Mouse (Mus musculus): ENCODE measurements around the gene Acap1. TPM values are rescaled to one million over a fixed set of nuclear protein-coding genes. Genes with fewer than 3 reads are reported as not detected.
A peak's percentile ranks its signal among the peaks of the same experiment; 100 is the strongest.
"Not testable (repeated sequence)": the region's sequence is repeated elsewhere in the genome, so short reads cannot be mapped to it uniquely, and the experiment has no call there.

Acap1 gene
- polyA plus RNA-seq, 1 experiment from 2014 or later, result 8.1 TPM

- peaks cover 85% of the 10 kb centered on the region for H3K4me1 ChIP-seq
- ATAC-seq, result peak; percentile 72
- no peaks in the 10 kb centered on the region for H3K9me3 ChIP-seq (replicated peaks)
- H3K27ac ChIP-seq, result peak overlapping the region; percentile 87
- 28% methylated on average over 6 of the region's 6 CpGs for WGBS (ENCODE audit: insufficient replicate concordance)
- H3K9ac ChIP-seq, result peak overlapping the region; percentile 73
- no peaks in the 10 kb centered on the region for H3K27me3 ChIP-seq (replicated peaks)
- peak overlapping the region; percentile 65; the same call in 1 of the 2 replicates for H3K4me3 ChIP-seq
- H3K4me2 ChIP-seq, result peak overlapping the region; percentile 96
- no peaks in the 10 kb centered on the region for H3K36me3 ChIP-seq
These were observed 16.4 kb downstream of the Acap1 start for GRCm38 (mm10) chr11:69878952-69879351.

DNA sequence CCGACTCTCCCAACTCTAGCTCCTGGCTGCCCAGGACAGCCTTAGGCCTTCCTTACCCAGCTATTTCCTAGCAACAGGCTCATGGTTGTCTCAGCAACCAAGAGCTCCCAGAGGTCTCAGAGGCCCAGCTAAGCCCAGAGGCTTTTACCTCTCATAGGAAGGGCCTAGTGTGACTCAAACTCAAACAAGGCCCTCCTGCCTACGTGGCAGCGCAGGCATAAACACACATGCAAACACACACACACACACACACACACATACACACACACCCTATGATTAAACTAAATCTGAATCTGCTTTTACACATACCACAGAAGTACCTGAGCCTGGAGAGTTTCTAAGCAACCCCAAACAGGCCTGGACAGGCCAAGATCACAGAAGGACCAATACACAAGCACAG is 16.9 kb downstream of the Acap1 start:
- Histone ChIP-seq H3K27me3 (replicated peaks) (no peaks in the 10 kb centered on the region), H3K9ac (no peak overlapping the region), H3K27ac (peak overlapping the region; percentile 87), H3K4me2 (peak overlapping the region; percentile 96), H3K9me3 (replicated peaks) (no peaks in the 10 kb centered on the region), H3K4me1 (peaks cover 80% of the 10 kb centered on the region), H3K4me3 (no peak overlapping the region), H3K36me3 (no peaks in the 10 kb centered on the region)
- ATAC-seq, result no peak
- WGBS (ENCODE audit: insufficient replicate concordance), result 82% methylated on average over 3 of the region's 3 CpGs

- Histone ChIP-seq H3K4me1 (peaks cover 79% of the 10 kb centered on the region), H3K27me3 (replicated peaks) (no peaks in the 10 kb centered on the region), H3K9me3 (replicated peaks) (no peaks in the 10 kb centered on the region), H3K36me3 (no peaks in the 10 kb centered on the region), H3K9ac (no peak within 1 kb of the TSS), H3K4me3 (0 out of 2 replicates have a peak within 1 kb of the TSS, but pooled peaks have one; percentile 10), H3K4me2 (peak within 1 kb of the TSS; percentile 96), H3K27ac (peak within 1 kb of the TSS; percentile 87)
- WGBS (ENCODE audit: insufficient replicate concordance), result 82% methylated on average over 11 of the region's 11 CpGs
- no peak for ATAC-seq
These were observed 17.5 kb downstream of the Acap1 start, which contains the start of gene Tmem95 for GRCm38 (mm10) chr11:69877878-69878277. Gene Tmem95, minus strand, starts transcription at chr11:69878018.

GRCm38 (mm10) chr11:69876867-69877266 is 18.5 kb downstream of the Acap1 start:
- WGBS (ENCODE audit: insufficient replicate concordance), result 4% methylated on average over 12 of the region's 12 CpGs
- Histone ChIP-seq H3K9me3 (replicated peaks) (no peaks in the 10 kb centered on the region), H3K27me3 (replicated peaks) (no peaks in the 10 kb centered on the region), H3K4me2 (peak overlapping the region; percentile 48), H3K4me3 (0 out of 2 replicates have a peak overlapping the region, but pooled peaks have one; percentile 10), H3K4me1 (peaks cover 74% of the 10 kb centered on the region), H3K9ac (no peak overlapping the region), H3K27ac (peak overlapping the region; percentile 47; the same call in 1 of the 2 replicates), H3K36me3 (no peaks in the 10 kb centered on the region)
- ATAC-seq, result peak; percentile 23

DNA sequence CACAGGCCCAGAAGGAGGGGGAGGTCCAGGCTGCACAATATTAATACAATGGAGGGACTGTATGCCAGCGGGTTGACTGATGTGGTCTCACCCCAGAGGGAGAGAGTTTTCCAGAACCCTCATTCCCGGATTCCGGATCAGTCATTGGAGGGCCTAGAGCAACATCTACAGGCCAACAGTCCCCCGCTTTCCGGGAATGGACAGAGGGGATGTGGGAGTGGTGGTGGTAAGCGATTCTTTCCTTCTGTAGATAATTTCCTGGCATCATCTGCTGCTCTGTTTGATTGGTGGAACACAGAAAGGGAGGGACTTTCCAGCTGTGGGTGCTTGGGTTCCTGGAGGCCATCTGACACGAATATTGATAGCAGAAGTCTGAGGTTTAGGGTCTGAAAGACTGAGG is 19.2 kb downstream of the Acap1 start:
- Histone ChIP-seq H3K4me2 (peak overlapping the region; percentile 19; the same call in 1 of the 2 replicates), H3K4me1 (peaks cover 67% of the 10 kb centered on the region), H3K9me3 (replicated peaks) (no peaks in the 10 kb centered on the region), H3K27me3 (replicated peaks) (no peaks in the 10 kb centered on the region), H3K36me3 (no peaks in the 10 kb centered on the region), H3K9ac (no peak overlapping the region), H3K27ac (peak overlapping the region; percentile 47), H3K4me3 (no peak overlapping the region)
- WGBS (ENCODE audit: insufficient replicate concordance), result 31% methylated on average over 7 of the region's 7 CpGs
- no peak for ATAC-seq

GRCm38 (mm10) chr11:69872451-69872850 is 22.9 kb downstream of the Acap1 start:
- Histone ChIP-seq H3K36me3 (no peaks in the 10 kb centered on the region), H3K4me3 (no peak overlapping the region), H3K9me3 (replicated peaks) (no peaks in the 10 kb centered on the region), H3K9ac (no peak overlapping the region), H3K4me1 (peaks cover 48% of the 10 kb centered on the region), H3K27me3 (replicated peaks) (no peaks in the 10 kb centered on the region), H3K4me2 (no peak overlapping the region), H3K27ac (no peak overlapping the region)
- whole genome bisulfite sequencing (ENCODE audit: insufficient replicate concordance), result 81% methylated on average over 4 of the region's 4 CpGs
- no peak for ATAC-seq

- H3K4me1 ChIP-seq, result peaks cover 48% of the 10 kb centered on the region
- H3K4me2 ChIP-seq, result no peak overlapping the region
- no peaks in the 10 kb centered on the region for H3K9me3 ChIP-seq (replicated peaks)
- no peaks in the 10 kb centered on the region for H3K27me3 ChIP-seq (replicated peaks)
- no peak overlapping the region for H3K4me3 ChIP-seq
- no peaks in the 10 kb centered on the region for H3K36me3 ChIP-seq
- no peak for ATAC-seq
- 79% methylated on average over 7 of the region's 7 CpGs for WGBS (ENCODE audit: insufficient replicate concordance)
- no peak overlapping the region for H3K27ac ChIP-seq
- H3K9ac ChIP-seq, result no peak overlapping the region
These were observed 23.5 kb downstream of the Acap1 start for GRCm38 (mm10) chr11:69871822-69872221.

- 0 out of 2 replicates have a peak, but pooled peaks have one; percentile 6 for ATAC-seq
These were observed 24.9 kb downstream of the Acap1 start for GRCm38 (mm10) chr11:69870289-69871069.

DNA sequence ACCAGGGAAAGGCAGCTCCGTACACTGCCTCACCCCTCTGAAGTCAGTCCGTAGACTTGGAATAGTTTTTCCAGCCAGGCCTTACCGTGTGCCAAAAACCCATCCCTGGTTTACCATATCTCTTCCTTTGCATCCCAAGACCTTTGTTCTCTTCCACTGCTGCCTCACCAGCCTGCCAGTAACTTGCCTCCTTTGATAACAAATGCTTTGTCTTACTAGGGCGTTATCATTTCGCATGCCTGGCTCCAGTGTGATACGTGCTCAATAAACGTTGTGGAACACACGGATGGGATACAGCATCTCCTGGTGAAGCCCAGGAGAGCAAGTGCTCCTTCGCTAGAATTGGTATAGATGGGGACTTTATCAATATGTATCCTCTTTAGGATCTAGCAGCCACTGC is 28.0 kb downstream of the Acap1 start:
- no peaks in the 10 kb centered on the region for H3K9me3 ChIP-seq (replicated peaks)
- peak overlapping the region; percentile 19 for H3K4me2 ChIP-seq
- 34% methylated on average over 9 of the region's 9 CpGs for WGBS (ENCODE audit: insufficient replicate concordance)
- H3K27me3 ChIP-seq (replicated peaks), result no peaks in the 10 kb centered on the region
- no peak overlapping the region; the same call in 1 of the 2 replicates for H3K9ac ChIP-seq
- peak; percentile 50; the same call in 1 of the 2 replicates for ATAC-seq
- peaks cover 57% of the 10 kb centered on the region for H3K4me1 ChIP-seq
- no peak overlapping the region for H3K4me3 ChIP-seq
- no peaks in the 10 kb centered on the region for H3K36me3 ChIP-seq
- H3K27ac ChIP-seq, result no peak overlapping the region

More at GRCm38 (mm10) chr11:69870289-69871069, 24.9 kb downstream of the Acap1 start:
- H3K9ac ChIP-seq, result no peak overlapping the region
- H3K9me3 ChIP-seq (replicated peaks), result no peaks in the 10 kb centered on the region
- H3K27me3 ChIP-seq (replicated peaks), result no peaks in the 10 kb centered on the region
- no peak overlapping the region for H3K4me2 ChIP-seq
- H3K4me3 ChIP-seq, result no peak overlapping the region
- 59% methylated on average over 2 of the region's 2 CpGs for WGBS (ENCODE audit: insufficient replicate concordance)
- no peaks in the 10 kb centered on the region for H3K36me3 ChIP-seq
- peaks cover 40% of the 10 kb centered on the region for H3K4me1 ChIP-seq
- H3K27ac ChIP-seq, result no peak overlapping the region

GRCm38 (mm10) chr11:69865561-69865960 is 29.8 kb downstream of the Acap1 start:
- WGBS (ENCODE audit: insufficient replicate concordance), result 81% methylated on average over 9 of the region's 9 CpGs
- ATAC-seq, result no peak
- Histone ChIP-seq H3K4me2 (no peak overlapping the region), H3K27me3 (replicated peaks) (no peaks in the 10 kb centered on the region), H3K4me1 (peaks cover 52% of the 10 kb centered on the region), H3K27ac (peak overlapping the region; percentile 84; the same call in 1 of the 2 replicates), H3K9ac (no peak overlapping the region), H3K9me3 (replicated peaks) (no peaks in the 10 kb centered on the region), H3K36me3 (no peaks in the 10 kb centered on the region), H3K4me3 (no peak overlapping the region)

GRCm38 (mm10) chr11:69864138-69864860 is 31.0 kb downstream of the Acap1 start:
- WGBS (ENCODE audit: insufficient replicate concordance), result 23% methylated on average over 8 of the region's 8 CpGs
- ATAC-seq, result peak; percentile 64
- H3K27ac ChIP-seq, result peak overlapping the region; percentile 84
- H3K4me2 ChIP-seq, result peak overlapping the region; percentile 61
- H3K27me3 ChIP-seq (replicated peaks), result peaks cover 8% of the 10 kb centered on the region
- H3K9ac ChIP-seq, result peak overlapping the region; percentile 61
- H3K4me1 ChIP-seq, result peaks cover 45% of the 10 kb centered on the region
- H3K4me3 ChIP-seq, result peak overlapping the region; percentile 2; the same call in 1 of the 2 replicates
- no peaks in the 10 kb centered on the region for H3K36me3 ChIP-seq
- H3K9me3 ChIP-seq (replicated peaks), result no peaks in the 10 kb centered on the region

- peak; percentile 61 for ATAC-seq
- 74% methylated on average over 3 of the region's 3 CpGs for WGBS (ENCODE audit: insufficient replicate concordance)
- Histone ChIP-seq H3K4me1 (peaks cover 45% of the 10 kb centered on the region), H3K4me2 (peak overlapping the region; percentile 61), H3K27me3 (replicated peaks) (peaks cover 14% of the 10 kb centered on the region), H3K27ac (peak overlapping the region; percentile 84), H3K9ac (peak overlapping the region; percentile 61), H3K4me3 (peak overlapping the region; percentile 2; the same call in 1 of the 2 replicates)
- H3K9me3 ChIP-seq (replicated peaks); H3K36me3 ChIP-seq: not testable (repeated sequence)
These were observed 31.6 kb downstream of the Acap1 start for GRCm38 (mm10) chr11:69863729-69864128.

Measured in liver, embryonic 12.5 days (tissue).